Mouse (Mus musculus): ENCODE results near the gene Usp3. TPM values are rescaled to one million over a fixed set of nuclear protein-coding genes. Genes with fewer than 3 reads are reported as not detected.

Usp3 gene
- total RNA-seq, 2 experiments from 2014 or later: 37.6 to 38.6 TPM

DNA sequence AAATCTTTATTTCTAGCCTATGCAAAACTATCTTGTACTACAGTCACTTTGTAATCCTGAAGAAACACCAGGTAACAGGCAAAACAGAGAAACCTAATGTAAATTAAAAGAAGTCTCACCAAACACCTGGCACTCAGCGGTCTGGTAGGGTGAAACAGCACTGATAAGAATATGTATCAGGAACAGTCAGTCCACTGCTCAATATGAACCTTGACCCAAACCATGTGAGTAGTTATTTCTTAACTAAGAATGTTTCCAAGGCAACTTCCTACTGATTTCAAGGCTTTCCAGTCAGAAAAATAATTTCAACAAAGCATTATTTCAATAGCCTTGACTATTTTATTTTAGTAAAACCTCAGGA lies 17.1 kb downstream of the Usp3 start:
- DNase-seq (ENCODE audit: extremely low spot score in 1 of 2, low spot score in 1 of 2): no peak

GRCm38 (mm10) chr9:66575041-66575877 lies 17.7 kb downstream of the Usp3 start:
- DNase-seq (ENCODE audit: extremely low spot score in 1 of 2, low spot score in 1 of 2): no peak

DNA sequence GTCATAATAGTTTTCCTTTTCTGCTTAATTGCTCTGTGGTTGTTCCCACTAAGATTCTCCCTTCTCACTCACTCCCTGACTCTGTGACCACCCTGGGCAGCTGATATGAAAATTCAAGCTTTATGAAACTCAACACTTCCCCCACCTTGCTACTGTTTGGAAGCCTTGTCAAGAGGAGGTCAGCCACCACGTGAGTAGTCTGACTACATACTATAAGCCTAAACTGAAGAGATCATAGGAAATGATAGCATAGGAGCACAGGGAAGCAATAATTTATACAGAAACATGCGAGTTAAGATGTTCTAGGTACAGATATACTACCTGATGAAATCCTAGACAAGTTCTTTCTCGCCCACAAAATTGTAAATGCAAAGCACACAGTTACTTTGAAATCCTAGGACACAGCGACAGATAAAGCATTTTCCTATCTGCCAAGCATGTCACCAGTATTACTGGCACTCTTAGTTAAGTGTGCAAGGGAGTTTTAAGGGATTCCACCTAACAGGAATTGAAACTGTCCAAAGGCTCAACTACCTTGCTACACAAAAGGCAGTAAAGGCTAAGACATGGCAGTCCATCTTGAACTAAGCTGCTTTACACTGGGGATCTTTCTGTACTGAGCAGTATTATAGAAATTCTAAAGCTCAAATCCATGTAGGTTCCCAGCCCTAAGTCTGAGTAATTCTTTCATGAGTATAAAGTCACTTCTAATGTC lies 20.8 kb downstream of the Usp3 start:
- DNase-seq (ENCODE audit: extremely low spot score in 1 of 2, low spot score in 1 of 2): no peak

GRCm38 (mm10) chr9:66562215-66562614 lies 30.7 kb downstream of the Usp3 start:
- no peak for DNase-seq (ENCODE audit: extremely low spot score in 1 of 2, low spot score in 1 of 2)

GRCm38 (mm10) chr9:66561496-66561895 lies 31.4 kb downstream of the Usp3 start:
- DNase-seq (ENCODE audit: extremely low spot score in 1 of 2, low spot score in 1 of 2): no peak

- no peak for DNase-seq (ENCODE audit: extremely low spot score in 1 of 2, low spot score in 1 of 2)
Observed at GRCm38 (mm10) chr9:66560728-66561127, 32.2 kb downstream of the Usp3 start.

- DNase-seq (ENCODE audit: extremely low spot score in 1 of 2, low spot score in 1 of 2): no peak
Observed at GRCm38 (mm10) chr9:66560295-66560694, 32.6 kb downstream of the Usp3 start.

GRCm38 (mm10) chr9:66558971-66559370 lies 34.0 kb downstream of the Usp3 start:
- DNase-seq (ENCODE audit: extremely low spot score in 1 of 2, low spot score in 1 of 2): no peak

DNA sequence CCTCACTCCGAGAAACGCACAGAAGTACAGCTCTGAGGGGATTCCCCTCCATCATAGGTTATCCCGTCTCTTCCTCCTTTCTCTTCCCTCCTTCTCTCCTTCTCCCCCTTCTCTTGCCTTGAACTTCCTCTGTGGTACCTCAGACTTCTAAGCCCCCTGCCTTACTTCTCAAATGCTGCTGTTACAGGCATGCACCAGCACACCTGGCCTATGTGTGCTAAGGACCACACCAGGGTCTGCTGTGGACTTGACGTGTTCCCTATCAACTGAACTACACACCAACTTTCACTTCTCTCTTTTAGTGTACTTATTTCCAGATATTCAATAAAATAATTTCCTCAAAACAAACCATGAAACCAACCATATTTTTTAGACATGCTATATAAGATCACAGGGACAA lies 50.2 kb downstream of the Usp3 start:
- DNase-seq (ENCODE audit: extremely low spot score in 1 of 2, low spot score in 1 of 2): no peak

- no peak for DNase-seq (ENCODE audit: extremely low spot score in 1 of 2, low spot score in 1 of 2)
Observed at GRCm38 (mm10) chr9:66521595-66521994, 71.3 kb downstream of the Usp3 start.

- DNase-seq (ENCODE audit: extremely low spot score in 1 of 2, low spot score in 1 of 2): no peak
Observed at GRCm38 (mm10) chr9:66520299-66520698, 72.6 kb downstream of the Usp3 start.

GRCm38 (mm10) chr9:66518901-66519300 lies 74.0 kb downstream of the Usp3 start:
- no peak for DNase-seq (ENCODE audit: extremely low spot score in 1 of 2, low spot score in 1 of 2)

- DNase-seq (ENCODE audit: extremely low spot score in 1 of 2, low spot score in 1 of 2): no peak
Observed at GRCm38 (mm10) chr9:66518251-66518650, 74.7 kb downstream of the Usp3 start.

GRCm38 (mm10) chr9:66517746-66518145 lies 75.2 kb downstream of the Usp3 start:
- DNase-seq (ENCODE audit: extremely low spot score in 1 of 2, low spot score in 1 of 2): no peak

DNA sequence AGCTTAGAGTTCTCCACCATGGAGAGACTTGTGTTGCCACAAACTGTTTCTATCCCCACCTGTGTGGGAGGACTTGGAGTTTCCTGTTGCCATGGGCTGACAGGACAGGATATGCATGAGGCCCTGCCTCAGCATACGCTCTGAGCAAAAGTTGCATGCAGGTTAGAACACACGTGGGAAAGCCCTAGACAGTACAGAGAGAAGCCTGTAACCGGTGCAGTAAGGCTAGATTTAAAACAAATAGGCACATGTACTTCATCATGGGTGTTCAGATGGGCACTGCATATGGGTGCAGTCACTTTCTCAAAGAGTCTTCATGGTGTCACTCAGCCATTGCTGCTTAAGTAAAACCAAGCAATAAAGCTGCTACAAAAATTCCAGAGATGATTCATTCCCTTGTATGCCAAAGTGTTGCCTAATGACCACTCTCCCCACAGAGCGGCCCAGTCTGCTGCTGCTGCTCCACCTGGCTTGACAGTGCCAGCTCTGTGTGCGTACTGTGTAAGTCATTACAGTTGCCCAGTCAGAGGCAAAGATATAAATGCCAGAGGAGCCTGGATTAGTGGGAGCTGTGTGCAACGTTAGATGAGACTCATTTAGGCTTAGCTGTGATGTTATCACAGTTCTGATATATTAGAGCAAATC lies 76.5 kb downstream of the Usp3 start:
- DNase-seq (ENCODE audit: extremely low spot score in 1 of 2, low spot score in 1 of 2): no peak

- no peak for DNase-seq (ENCODE audit: extremely low spot score in 1 of 2, low spot score in 1 of 2)
Observed at GRCm38 (mm10) chr9:66515680-66516210, 77.2 kb downstream of the Usp3 start.

GRCm38 (mm10) chr9:66515115-66515514 lies 77.8 kb downstream of the Usp3 start:
- no peak for DNase-seq (ENCODE audit: extremely low spot score in 1 of 2, low spot score in 1 of 2)

DNA sequence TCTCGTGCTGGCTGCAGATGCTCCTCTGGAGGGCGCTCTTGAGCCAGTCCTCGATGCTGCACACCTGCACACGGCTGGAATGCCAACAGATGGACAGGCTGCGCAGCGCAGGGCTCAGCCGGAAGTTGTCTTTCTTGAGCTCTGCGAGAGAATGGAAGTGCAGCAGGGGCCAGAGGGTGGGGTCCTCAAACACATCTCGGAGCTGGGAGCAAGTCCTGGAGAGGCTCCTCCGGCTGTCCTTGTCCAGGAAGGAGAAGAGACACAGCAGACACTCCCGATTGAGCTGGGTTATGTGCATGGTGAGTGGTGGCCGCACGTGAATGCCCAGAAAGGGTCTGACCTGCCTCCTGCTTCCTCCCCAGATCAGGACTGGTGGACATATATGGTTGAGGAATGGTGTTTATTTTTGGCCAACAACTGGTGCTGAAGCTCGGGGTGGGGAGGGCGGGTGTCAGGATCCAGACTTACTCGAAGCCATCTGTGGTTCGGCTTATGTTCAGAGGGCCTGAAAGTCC lies 78.6 kb downstream of the Usp3 start, which contains the start of gene Fbxl22:
Gene Fbxl22, minus strand, starts transcription at position 338 of the 515 bp plus-strand sequence.
- peak in 1 of 2 experiments; percentile 46 for DNase-seq (ENCODE audit: extremely low spot score in 1 of 2, low spot score in 1 of 2)

- DNase-seq (ENCODE audit: extremely low spot score in 1 of 2, low spot score in 1 of 2): no peak
Observed at GRCm38 (mm10) chr9:66513661-66514255, 79.2 kb downstream of the Usp3 start.

- no peak for DNase-seq (ENCODE audit: extremely low spot score in 1 of 2, low spot score in 1 of 2)
Observed at GRCm38 (mm10) chr9:66513150-66513549, 79.8 kb downstream of the Usp3 start.

DNA sequence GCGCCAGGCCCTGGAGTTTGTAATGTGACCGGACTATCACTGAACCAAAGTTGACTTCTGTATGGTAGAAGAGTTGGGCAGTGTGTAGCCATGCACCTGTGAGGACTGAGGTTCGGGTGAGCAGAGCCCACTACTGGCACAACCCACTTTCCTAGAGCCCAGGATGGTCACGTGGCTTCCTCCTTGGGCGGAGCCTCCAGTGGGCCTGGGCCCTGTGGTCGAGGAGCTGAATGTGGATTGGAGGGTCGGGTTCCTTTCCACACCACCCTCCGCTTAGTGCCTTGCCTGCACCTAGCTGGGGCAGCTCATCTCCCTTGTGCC lies 80.6 kb downstream of the Usp3 start:
- peak; percentile 65 to 66 for DNase-seq (ENCODE audit: extremely low spot score in 1 of 2, low spot score in 1 of 2)

Measured in layer of hippocampus, postnatal 25 days (tissue).